Mouse (Mus musculus) hindbrain, embryonic 11.5 days (tissue): ENCODE results near the gene D430019H16Rik. TPM values are rescaled to one million over a fixed set of nuclear protein-coding genes. Genes with fewer than 3 reads are reported as not detected.

ENCODE experiments used
- ATAC-seq: fragments of 200-750 bp; cut with Nextera tagmentation; 2 replicates; pipeline ENCODE4 v1.8.0; 2017; ENCODE audit warnings: mild to moderate bottlenecking, moderate TSS enrichment, moderate library complexity; ENCODE audit not compliant: low FRiP score
- DNase-seq: peaks from one replicate; pipeline ENCODE4 v3.0.0-alpha.2; 2015; ENCODE audit warnings: low spot score
- H3K27ac ChIP-seq: fragments of 300-500 bp; sonication (generic); 2 replicates; pipeline ENCODE4 v1.5.1; 2014; ENCODE audit warnings: mild to moderate bottlenecking, low read depth, low read length
- H3K27me3 ChIP-seq: fragments of 300-500 bp; sonication (generic); 2 replicates; pipeline ENCODE4 v1.6.1; 2014; ENCODE audit warnings: mild to moderate bottlenecking, low read length, moderate library complexity, mixed read lengths; ENCODE audit not compliant: control insufficient read depth, insufficient read depth
- H3K36me3 ChIP-seq: fragments of 300-500 bp; sonication (generic); 2 replicates; pipeline ENCODE4 v1.6.1; 2014; ENCODE audit warnings: mild to moderate bottlenecking, low read length, moderate library complexity, mixed read lengths; ENCODE audit not compliant: control insufficient read depth, insufficient read depth
- H3K4me1 ChIP-seq: fragments of 300-500 bp; sonication (generic); replicated peaks from 2 replicates; pipeline ENCODE4 v1.6.1; 2014; ENCODE audit warnings: low read length, mixed read lengths; ENCODE audit not compliant: control insufficient read depth, insufficient read depth
- H3K4me2 ChIP-seq: fragments of 300-500 bp; sonication (generic); replicated peaks from 2 replicates; pipeline ENCODE4 v1.6.1; 2014; ENCODE audit warnings: mild to moderate bottlenecking, low read depth, low read length
- H3K4me3 ChIP-seq: fragments of 300-500 bp; sonication (generic); 2 replicates; pipeline ENCODE4 v1.5.1; 2014; ENCODE audit warnings: low read depth, low read length
- H3K9ac ChIP-seq: fragments of 300-500 bp; sonication (generic); 2 replicates; pipeline ENCODE4 v1.6.1; 2014; ENCODE audit warnings: low read depth, low read length
- H3K9me3 ChIP-seq: fragments of 300-500 bp; sonication (generic); 2 replicates; pipeline ENCODE4 v1.6.1; 2016; ENCODE audit warnings: low read length; ENCODE audit not compliant: control insufficient read depth
- WGBS: fragments of 180-500 bp; shearing (Covaris S2); extraction: QIAGEN DNeasy Blood & Tissue Kit; methylation state at CpG from one replicate; pipeline ENCODE4 v1.1.7; 2014; 5-methylcytosine and 5-hydroxymethylcytosine counted together
- polyA plus RNA-seq: library from polyadenylated mRNA; unstranded; fragments of >200 nt; fragmentation: Nextera tagmentation; extraction: Ambion mirVana; gene quantifications from 2 replicates; pipeline ENCODE4 v1.2.1, GENCODE M21; 2014

The D430019H16Rik gene
- polyA plus RNA-seq, 1 experiment from 2014 or later, result 13.4 TPM

DNA sequence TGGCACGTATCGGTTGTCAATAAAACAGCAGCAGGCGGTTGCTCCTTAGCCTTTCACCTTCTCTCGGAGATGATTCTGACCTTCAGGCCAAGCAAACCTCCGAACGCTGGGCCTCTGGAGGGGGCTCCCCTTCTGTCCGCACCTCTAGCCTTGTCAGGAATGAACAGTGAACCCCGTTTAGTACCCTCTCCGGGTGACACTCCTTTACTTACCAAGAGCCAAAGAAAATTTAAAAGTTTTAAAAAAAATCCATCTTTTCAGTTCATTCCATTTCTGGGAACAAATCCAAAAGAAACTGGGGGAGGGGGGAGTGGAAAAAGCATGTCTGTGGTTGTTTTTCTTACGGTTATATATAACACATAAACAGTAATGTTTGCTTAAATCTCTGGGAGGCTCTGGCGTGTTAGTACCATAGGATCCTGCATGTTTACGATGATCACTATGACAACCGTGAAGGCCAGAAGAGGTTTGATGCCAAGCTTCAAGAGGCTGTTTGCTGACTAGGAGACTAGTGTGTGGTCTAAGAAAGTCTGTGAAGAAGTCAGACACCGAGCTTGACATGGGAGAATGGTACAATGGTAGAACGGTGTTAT lies 67.6 kb downstream of the D430019H16Rik start:
- Histone ChIP-seq H3K27me3 (no peaks in the 10 kb centered on the region), H3K9ac (no peak overlapping the region), H3K4me1 (no peaks in the 10 kb centered on the region), H3K36me3 (no peaks in the 10 kb centered on the region), H3K4me2 (no peak overlapping the region), H3K4me3 (no peak overlapping the region), H3K27ac (no peak overlapping the region), H3K9me3 (no peaks in the 10 kb centered on the region)
- no peak for ATAC-seq
- WGBS, result 79% methylated on average over 15 of the region's 15 CpGs
- no peak for DNase-seq

DNA sequence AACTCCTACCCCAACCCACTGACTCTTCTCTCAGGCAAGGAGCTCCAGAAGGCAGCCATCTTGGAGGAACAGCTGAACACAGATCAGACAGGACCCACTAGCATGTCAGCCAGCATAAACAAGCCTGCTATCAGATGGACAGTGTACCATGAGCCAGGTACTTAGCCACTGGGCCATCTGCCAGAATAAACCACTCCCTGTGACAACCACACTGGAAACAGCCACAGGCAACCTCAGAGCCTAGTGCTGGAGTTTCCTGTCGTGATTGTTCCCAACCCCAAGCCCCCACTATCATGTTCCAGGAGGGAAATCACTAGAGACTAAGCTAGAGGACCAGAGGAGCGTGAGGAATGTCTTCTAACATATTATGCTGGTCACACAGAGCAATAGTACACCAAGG lies 70.1 kb downstream of the D430019H16Rik start:
- H3K36me3 ChIP-seq, result no peaks in the 10 kb centered on the region
- 75% methylated on average over 2 of the region's 2 CpGs for WGBS
- no peaks in the 10 kb centered on the region for H3K27me3 ChIP-seq
- ATAC-seq (no peak), DNase-seq (no peak)
- H3K4me3 ChIP-seq, result no peak overlapping the region
- H3K4me1 ChIP-seq, result no peaks in the 10 kb centered on the region
- no peaks in the 10 kb centered on the region for H3K9me3 ChIP-seq
- no peak overlapping the region for H3K9ac ChIP-seq
- H3K4me2 ChIP-seq, result no peak overlapping the region
- no peak overlapping the region for H3K27ac ChIP-seq

DNA sequence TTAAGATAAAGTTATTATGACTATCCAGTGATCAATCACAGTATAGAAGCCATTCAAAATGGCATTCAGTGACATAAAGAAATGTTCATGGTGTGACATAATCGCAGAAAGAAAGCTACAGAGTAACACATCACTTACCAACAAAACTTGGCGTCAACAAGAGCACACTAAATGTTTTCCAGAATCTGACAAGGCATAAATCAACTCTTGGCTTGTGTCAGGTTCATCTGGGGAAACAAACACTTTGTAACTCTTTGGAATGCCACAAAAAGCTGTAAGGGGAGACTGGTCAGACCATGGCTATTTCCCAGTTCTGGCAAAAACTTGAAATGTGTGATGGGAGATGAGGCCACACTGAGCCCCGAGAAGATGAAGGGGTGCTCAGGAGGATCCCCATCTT lies 72.5 kb downstream of the D430019H16Rik start:
- Histone ChIP-seq H3K9me3 (no peaks in the 10 kb centered on the region), H3K9ac (no peak overlapping the region), H3K36me3 (no peaks in the 10 kb centered on the region), H3K27me3 (no peaks in the 10 kb centered on the region), H3K4me2 (no peak overlapping the region), H3K27ac (no peak overlapping the region), H3K4me3 (no peak overlapping the region), H3K4me1 (no peaks in the 10 kb centered on the region)
- DNase-seq, result no peak
- 86% methylated on average over 3 of the region's 3 CpGs for WGBS
- ATAC-seq, result no peak

DNA sequence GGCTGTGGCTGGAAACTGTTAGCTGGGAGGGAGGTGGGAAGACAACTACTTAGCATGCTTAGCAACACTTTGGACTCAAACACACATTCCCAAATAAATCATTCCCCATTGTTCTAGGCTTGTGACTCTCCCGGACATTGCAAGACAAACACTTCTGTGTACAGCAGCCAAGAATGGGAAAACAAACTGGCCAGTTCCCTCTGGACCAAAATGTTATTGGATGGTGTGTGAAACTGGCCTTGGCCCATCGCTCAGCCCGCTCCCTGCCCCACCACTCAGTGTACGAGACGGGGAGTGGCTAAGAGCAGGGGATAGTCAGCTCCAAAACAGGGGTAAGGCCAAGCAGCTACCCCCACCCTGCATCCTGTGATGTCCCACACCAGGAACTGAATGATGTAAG lies 73.2 kb downstream of the D430019H16Rik start:
- H3K4me1 ChIP-seq, result no peaks in the 10 kb centered on the region
- no peak overlapping the region for H3K4me3 ChIP-seq
- H3K36me3 ChIP-seq, result no peaks in the 10 kb centered on the region
- no peak overlapping the region for H3K9ac ChIP-seq
- H3K4me2 ChIP-seq, result no peak overlapping the region
- 71% methylated on average over 5 of the region's 5 CpGs for WGBS
- DNase-seq, result no peak
- H3K27ac ChIP-seq, result no peak overlapping the region
- no peaks in the 10 kb centered on the region for H3K27me3 ChIP-seq
- no peak for ATAC-seq
- no peaks in the 10 kb centered on the region for H3K9me3 ChIP-seq

DNA sequence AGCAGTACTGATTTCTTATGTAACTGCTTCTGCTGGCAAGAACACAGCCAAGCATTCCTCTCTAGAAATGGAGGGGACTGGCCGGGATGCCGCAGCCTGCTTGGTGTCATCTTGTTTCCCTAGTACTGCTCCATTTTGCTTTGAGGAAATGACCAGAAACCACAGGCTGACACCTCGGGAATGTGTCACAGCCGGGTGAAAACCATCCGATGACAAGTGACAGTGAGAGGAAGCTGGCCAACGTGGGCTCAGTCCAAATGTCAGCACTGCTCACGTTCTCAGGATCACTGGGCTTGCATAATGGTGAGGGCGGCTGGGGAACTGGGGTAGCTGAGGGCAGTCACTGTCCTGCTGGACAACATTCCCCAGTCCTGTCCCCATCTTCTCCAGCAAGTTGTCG lies 75.9 kb downstream of the D430019H16Rik start:
- WGBS, result 65% methylated on average over 9 of the region's 9 CpGs
- H3K4me3 ChIP-seq, result no peak overlapping the region
- H3K27ac ChIP-seq, result no peak overlapping the region
- H3K4me1 ChIP-seq, result no peaks in the 10 kb centered on the region
- no peaks in the 10 kb centered on the region for H3K36me3 ChIP-seq
- H3K9ac ChIP-seq, result no peak overlapping the region
- no peak overlapping the region for H3K4me2 ChIP-seq
- no peaks in the 10 kb centered on the region for H3K9me3 ChIP-seq
- DNase-seq (no peak), ATAC-seq (no peak)
- no peaks in the 10 kb centered on the region for H3K27me3 ChIP-seq

DNA sequence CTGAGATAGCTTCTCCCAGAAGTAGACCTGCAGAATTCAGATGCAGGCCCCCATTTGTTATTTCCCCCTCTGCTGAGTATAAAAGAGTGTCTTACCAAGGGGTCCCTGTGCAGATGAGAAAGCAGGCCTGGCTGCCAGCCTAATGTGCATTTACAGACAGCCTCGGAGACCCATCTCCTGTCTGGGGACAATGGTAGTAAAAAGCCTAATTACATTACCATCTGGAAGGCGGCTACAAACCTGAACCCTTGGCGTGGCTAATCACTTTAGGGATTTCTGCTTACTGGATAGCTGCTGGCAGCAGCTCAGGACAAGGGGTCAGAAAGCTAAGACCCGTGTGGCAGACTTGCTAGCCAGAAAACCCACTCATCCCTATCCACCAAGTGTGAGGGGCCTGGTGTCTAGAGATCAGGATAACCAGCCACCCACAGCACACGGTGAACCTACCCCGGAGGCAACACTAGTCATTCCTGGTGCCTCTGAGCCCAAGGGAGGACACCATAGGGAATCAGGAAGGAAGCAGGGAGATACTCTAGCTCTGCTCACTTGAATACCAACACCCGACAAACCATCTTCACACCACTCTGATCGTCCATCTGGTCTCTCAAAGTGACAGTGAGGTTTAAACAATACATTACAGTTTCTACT lies 78.2 kb downstream of the D430019H16Rik start:
- Histone ChIP-seq H3K4me3 (no peak overlapping the region), H3K4me2 (no peak overlapping the region), H3K27me3 (no peaks in the 10 kb centered on the region), H3K9me3 (no peaks in the 10 kb centered on the region), H3K36me3 (no peaks in the 10 kb centered on the region), H3K4me1 (no peaks in the 10 kb centered on the region), H3K27ac (0 out of 2 replicates have a peak overlapping the region, but pooled peaks have one; percentile 42), H3K9ac (no peak overlapping the region)
- ATAC-seq, result peak; percentile 27; the same call in 1 of the 2 replicates
- peak; percentile 21 for DNase-seq
- WGBS, result 40% methylated on average over 8 of the region's 8 CpGs

DNA sequence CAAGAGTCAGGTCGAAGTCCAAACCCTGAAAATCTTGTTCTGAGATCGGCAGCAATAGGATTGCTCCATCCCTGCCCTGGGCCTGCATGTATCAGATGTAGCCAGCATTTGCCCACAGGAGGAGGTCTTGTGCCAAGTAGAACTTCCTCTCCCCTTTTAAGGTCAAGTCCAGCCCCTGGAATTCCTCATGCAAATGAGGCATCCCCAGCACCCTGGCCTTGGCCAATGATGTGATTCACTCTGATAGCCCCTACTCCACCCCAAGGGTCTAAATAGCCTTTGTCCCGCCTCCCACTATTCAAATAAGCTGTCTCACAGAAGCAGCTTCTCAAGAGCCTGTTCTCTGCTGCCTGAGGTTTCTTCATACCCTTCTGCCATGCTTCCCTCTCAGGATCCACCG lies 81.2 kb downstream of the D430019H16Rik start:
- no peaks in the 10 kb centered on the region for H3K27me3 ChIP-seq
- H3K9ac ChIP-seq, result no peak overlapping the region
- no peaks in the 10 kb centered on the region for H3K4me1 ChIP-seq
- ATAC-seq (no peak), DNase-seq (no peak)
- no peaks in the 10 kb centered on the region for H3K36me3 ChIP-seq
- H3K27ac ChIP-seq, result no peak overlapping the region
- H3K4me3 ChIP-seq, result no peak overlapping the region
- no peak overlapping the region for H3K4me2 ChIP-seq
- 89% methylated on average over 4 of the region's 4 CpGs for WGBS
- H3K9me3 ChIP-seq, result no peaks in the 10 kb centered on the region

DNA sequence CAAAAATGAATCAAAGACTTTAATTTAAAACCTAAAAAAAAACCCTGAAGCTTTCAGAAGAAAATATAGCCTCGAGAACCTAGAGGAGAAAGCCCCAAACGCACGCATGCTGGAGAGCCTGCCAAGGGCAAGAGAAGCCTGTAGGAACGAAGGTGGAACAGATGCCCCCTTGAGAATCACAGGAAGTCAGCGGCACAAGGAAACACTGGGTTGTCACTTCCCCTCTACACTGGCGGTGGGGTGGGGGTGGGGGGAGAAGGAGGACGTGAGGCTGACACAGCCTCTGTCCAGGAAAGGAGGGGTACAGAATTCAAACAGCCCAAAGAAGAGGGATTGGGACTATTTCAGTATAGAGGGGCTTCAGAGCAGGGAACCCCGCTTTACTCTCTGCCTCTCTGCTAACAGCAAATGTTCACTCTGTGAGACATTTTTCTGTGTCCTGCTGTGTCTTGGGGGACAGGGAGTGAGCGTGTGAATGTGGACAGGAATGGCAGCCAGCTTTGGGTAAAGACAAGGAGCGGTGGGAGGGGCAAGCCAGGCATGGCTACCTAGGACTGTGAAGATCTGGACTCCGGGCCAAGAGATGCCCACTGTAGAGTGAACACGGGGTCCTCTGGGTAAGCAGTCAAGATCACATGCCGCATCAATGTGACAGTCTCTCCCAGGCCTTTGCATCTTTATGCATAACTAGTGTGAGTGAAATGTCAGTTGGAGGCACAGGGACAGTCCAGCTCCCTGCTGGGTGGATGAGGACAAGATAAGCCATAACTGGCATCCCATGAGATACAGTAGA lies 82.5 kb downstream of the D430019H16Rik start:
- no peak for DNase-seq
- no peaks in the 10 kb centered on the region for H3K4me1 ChIP-seq

More for the DNA sequence above, 82.5 kb downstream of the D430019H16Rik start:
- WGBS, result 75% methylated on average over 13 of the region's 13 CpGs
- Histone ChIP-seq H3K9me3 (no peaks in the 10 kb centered on the region), H3K36me3 (no peaks in the 10 kb centered on the region), H3K4me3 (no peak overlapping the region), H3K4me2 (no peak overlapping the region), H3K27ac (no peak overlapping the region), H3K27me3 (no peaks in the 10 kb centered on the region), H3K9ac (no peak overlapping the region)
- no peak for ATAC-seq
